Mouse (Mus musculus) mesoderm, embryonic 11.5 days (tissue): ENCODE measurements around the gene Tent4b.

Experiments used
- DNase-seq: peaks from one replicate; pipeline ENCODE4 v3.0.0-alpha.2; 2012; ENCODE audit warnings: low read depth, low spot score

Tent4b gene

DNA sequence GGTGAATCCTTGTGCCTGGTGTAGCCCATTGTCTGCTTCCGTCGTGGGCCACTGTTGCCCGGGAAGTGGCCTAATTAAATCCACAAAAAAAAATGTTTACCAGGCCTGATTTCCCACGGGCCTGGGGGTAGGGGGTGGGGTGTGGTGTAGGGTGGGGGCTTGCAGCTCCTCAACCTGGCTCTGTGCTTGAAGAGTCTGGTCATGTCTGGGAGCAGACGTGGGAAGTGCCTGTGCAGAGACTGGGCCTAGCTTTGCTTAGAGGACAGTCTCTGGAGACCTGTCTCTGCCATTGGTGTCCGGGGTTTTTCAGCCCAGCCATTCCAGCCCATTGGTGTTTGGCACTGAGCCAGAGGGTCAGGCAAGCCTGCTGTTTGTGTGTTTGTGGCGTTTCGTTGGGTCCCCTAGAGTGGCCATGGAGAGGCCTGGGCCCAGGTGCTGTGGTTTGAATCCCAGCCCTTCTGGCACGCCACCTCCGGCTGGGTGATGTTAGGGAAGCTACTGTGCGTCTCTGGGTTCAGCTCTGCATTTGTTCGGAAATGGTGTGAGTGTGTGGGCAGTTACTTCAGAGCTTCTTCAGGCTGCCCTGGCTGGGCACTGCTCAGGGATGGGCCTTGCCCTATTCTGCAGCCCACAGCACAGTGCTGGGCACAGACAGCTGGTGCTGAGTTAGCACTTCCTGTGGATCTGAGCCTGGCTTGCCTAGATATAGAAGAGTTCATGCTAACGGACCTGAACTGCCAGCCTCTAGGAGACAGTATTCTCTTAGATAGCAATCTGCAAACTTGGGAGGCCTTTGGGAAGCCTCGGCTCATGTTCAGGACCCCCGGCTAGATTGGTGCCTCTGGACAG, 102.8 kb downstream of the Tent4b start:
- DNase-seq: no peak

GRCm38 (mm10) chr8:88305814-88306213, 106.8 kb downstream of the Tent4b start:
- no peak for DNase-seq

GRCm38 (mm10) chr8:88306511-88306910, 107.5 kb downstream of the Tent4b start:
- DNase-seq: no peak

- no peak for DNase-seq
Measured at GRCm38 (mm10) chr8:88307736-88308135, 108.7 kb downstream of the Tent4b start.
